Mouse (Mus musculus): Measurements from ENCODE around the gene BC028528.

DNA sequence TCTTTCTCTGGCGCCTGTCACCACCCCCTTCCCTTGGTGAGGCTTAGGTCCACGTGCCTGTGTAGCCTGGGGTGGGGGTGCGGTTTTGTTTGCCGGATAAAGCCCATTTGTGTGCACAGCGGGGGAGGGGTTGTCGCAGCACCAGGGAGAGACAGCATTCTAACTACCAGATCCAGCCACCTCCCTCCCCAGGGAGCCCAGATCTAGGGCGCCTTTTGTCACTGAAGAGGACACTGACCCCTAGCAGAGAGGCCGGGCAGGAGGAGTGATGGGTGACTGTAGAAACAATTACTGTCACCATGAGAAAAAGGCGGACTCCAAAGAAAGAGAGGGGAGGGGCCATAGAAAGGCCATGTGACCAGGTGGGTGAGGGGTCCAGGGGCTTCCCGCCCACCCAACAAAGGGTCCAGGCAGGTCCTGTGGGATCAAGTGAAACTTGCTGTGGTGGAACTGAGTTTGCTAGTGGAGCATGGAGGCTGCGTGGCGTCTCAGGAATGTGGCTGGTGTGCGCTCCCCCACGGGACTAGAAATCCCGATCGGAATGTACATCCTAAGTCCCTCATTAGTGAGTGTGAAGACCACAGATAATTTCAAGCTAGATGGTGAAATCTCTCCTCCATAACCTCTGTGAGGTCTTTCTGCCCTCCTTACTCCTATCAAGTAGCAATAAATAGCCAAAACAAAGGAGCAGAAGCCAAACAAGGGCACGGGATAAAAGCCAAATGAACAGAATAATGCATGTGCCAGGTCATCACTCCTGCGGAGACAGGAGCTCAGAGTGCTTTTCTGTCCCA lies 13.5 kb upstream of the BC028528 start:
- TF ChIP-seq CTCF (IDR thresholded peaks at IDR 0.05; ENCODE audit: low read depth, low read length) (no peak), POLR2A (IDR thresholded peaks at IDR 0.05; ENCODE audit: borderline replicate concordance, low read depth, low read length) (no peak)

All from bone marrow macrophage, adult 2 months (primary cell).